Mouse (Mus musculus): ENCODE measurements at regions not wholly inside any gene's neighbourhood (a gene's known extent, or its start where the extent isn't known, plus 50 kb on each side); places are given as distances from the start of the nearest gene placed in this dataset.

DNA sequence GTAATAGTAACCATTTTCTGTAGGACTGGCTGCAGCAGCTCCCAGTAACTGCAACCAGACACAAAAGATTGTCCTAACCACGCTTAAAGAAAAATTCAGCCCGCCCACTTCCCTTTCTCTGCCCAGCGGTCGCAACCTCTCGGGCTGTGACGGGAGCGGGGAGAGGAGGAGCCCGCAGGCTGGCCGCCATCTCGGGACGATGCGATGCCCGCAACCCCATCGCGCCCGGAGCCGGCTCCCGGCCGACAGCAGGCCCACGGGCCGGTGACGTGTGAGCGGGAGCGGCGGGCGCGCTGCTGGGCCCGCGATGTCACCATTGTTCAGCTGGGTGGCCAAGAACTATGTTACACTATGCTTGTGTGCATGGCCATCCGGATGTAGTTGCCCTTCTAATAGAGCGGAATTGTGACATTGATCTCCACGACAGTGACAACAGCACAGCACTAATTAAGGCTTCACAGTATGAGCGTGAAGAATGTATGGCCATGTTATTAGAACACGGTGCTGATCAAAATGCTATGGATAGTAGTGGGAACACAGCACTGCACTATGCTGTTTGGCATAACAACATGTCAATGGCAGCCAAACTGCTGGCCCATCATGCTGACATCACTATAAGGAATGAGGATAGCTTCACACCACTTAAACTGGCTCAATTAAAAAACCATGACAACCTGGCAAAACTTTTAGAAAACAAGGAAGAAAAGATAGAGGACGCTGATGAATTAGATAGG lies 59.2 kb upstream of the C2cd4b start:
- TF ChIP-seq CTCF (IDR thresholded peaks at IDR 0.05; ENCODE audit: low read depth, low read length): no peak
- no peak for TF ChIP-seq POLR2A (IDR thresholded peaks at IDR 0.05; ENCODE audit: extremely low read depth, insufficient read depth, low read length)
